Mouse (Mus musculus): ENCODE results near the gene Senp3.

Senp3 gene

DNA sequence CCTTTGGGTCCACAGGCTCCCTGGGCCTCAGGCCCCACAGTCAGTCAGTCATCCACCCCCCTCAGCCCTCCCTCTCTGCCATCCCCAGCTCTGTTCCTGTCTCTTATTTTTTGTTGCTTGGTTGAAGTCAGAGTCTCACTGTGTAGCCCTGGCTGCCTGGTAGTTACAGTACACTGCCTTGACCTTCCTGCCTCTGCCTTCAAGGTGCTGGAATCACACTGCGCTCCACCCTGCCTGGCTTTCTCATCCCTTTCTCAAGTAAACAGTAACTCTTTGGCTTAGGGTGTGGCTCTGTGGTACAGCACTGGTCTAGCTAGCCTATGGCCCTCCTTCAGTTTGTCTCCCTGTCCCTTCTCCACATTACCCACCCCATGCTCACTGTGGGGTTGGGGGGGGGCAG is 8.0 kb upstream of the Senp3 start:
- TF ChIP-seq POU5F1 (IDR thresholded peaks at IDR 0.05; ENCODE audit: borderline replicate concordance, low read length) (no peak), CTCF (conservative IDR thresholded peaks at IDR 0.05; ENCODE audit: low read length) (no peak), NANOG (IDR thresholded peaks at IDR 0.05; ENCODE audit: borderline replicate concordance, low read length) (no peak)
- Histone ChIP-seq H3K9me3 (ENCODE audit: low read length) (no peaks in the 10 kb centered on the region), H3K4me3 (replicated peaks; ENCODE audit: low read length) (peak overlapping the region; percentile 53), H3K36me3 (ENCODE audit: insufficient read depth, low read length) (peaks cover 43% of the 10 kb centered on the region), H3K27me3 (ENCODE audit: insufficient read depth, low read length) (no peaks in the 10 kb centered on the region), H3K4me1 (replicated peaks; ENCODE audit: low read depth, low read length) (peaks cover 99% of the 10 kb centered on the region)

DNA sequence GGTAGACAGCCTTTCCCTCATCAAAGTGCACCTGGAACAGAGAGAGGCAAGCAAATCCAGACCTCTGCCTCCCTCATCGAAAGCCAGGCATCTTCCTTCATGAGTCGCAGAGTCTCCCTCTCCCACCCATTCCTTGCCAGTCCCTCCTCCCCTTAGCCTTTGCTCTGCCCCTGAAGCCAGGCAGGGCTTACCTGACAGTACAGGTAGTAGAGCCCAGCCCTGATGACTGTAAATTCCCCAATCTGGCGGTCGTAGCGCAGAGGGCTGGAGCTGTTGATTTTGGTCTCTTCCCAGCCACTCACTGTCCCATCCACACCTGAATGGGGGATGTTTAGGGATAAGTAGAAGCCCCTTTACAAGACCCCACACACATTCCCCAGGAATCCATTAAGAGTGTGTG is 5.2 kb upstream of the Senp3 start:
- Histone ChIP-seq H3K9me3 (ENCODE audit: low read length) (no peaks in the 10 kb centered on the region), H3K4me3 (replicated peaks; ENCODE audit: low read length) (peak overlapping the region; percentile 95), H3K4me1 (replicated peaks; ENCODE audit: low read depth, low read length) (peaks cover 96% of the 10 kb centered on the region), H3K27me3 (ENCODE audit: insufficient read depth, low read length) (no peaks in the 10 kb centered on the region), H3K36me3 (ENCODE audit: insufficient read depth, low read length) (peaks cover 48% of the 10 kb centered on the region)
- no peak for TF ChIP-seq POU5F1 (IDR thresholded peaks at IDR 0.05; ENCODE audit: borderline replicate concordance, low read length)
- TF ChIP-seq NANOG (IDR thresholded peaks at IDR 0.05; ENCODE audit: borderline replicate concordance, low read length): no peak
- no peak for TF ChIP-seq CTCF (conservative IDR thresholded peaks at IDR 0.05; ENCODE audit: low read length)

DNA sequence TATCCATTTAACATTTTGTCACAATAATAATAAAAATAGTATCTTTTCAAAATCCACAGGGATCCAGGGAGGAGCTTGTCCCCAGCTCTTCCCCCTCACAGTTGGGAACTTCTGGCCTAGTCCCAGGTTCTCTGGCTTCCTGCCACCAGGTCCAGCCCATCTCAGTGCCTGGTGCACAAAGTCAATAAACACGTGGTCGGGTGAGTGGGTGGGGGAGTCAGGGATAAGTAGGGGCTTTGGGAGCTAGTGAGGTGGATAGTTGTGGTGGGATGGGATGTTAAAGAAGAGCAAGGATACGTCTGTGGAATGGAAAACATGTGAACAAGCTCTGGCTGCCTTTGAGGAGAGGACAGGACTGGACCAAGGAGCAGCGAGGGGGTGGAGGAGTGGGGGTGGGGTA is 4.5 kb upstream of the Senp3 start:
- H3K36me3 ChIP-seq (ENCODE audit: insufficient read depth, low read length): peaks cover 41% of the 10 kb centered on the region
- peak overlapping the region; percentile 95 for H3K4me3 ChIP-seq (replicated peaks; ENCODE audit: low read length)
- no peaks in the 10 kb centered on the region for H3K27me3 ChIP-seq (ENCODE audit: insufficient read depth, low read length)
- no peak for TF ChIP-seq POU5F1 (IDR thresholded peaks at IDR 0.05; ENCODE audit: borderline replicate concordance, low read length)
- no peak for TF ChIP-seq CTCF (conservative IDR thresholded peaks at IDR 0.05; ENCODE audit: low read length)
- TF ChIP-seq NANOG (IDR thresholded peaks at IDR 0.05; ENCODE audit: borderline replicate concordance, low read length): no peak
- no peaks in the 10 kb centered on the region for H3K9me3 ChIP-seq (ENCODE audit: low read length)
- H3K4me1 ChIP-seq (replicated peaks; ENCODE audit: low read depth, low read length): peaks cover 89% of the 10 kb centered on the region

DNA sequence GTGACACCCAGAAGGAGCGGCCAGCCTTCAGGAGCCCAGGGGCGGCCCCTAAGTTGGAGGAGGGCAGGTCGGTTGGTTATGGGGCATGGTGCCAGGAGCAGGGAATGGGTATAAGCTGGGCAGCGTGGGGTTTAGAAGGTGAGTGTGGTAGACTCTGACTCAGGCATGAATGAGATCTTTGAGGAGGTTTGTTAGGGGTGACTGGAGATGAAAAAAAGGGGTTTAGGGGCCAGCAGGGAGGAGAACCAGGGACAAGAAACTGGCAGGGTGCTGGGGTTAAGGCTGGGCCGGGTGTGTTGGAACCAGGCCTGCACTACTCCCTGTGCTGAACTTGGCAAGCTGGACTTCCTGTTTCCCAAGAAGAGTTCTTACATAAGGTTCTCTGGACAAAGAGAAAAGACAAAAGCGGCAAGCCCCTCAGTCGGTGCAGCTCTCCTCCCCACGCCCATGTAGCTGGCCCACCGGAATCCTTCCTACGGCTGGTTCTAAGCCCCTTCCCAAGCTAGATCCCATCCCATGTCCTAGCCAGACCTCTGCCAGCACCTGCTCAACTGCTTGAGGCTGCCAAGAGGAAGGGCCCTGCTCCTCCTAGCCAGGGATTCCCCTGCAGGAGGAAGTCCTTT is 3.8 kb upstream of the Senp3 start, which contains the start of gene Tnfsf13:
TSS of gene Tnfsf13 (minus strand) at position 259 of the 623 bp plus-strand sequence.
- H3K4me1 ChIP-seq (replicated peaks; ENCODE audit: low read depth, low read length): peaks cover 86% of the 10 kb centered on the region
- H3K36me3 ChIP-seq (ENCODE audit: insufficient read depth, low read length): peaks cover 34% of the 10 kb centered on the region
- H3K4me3 ChIP-seq (replicated peaks; ENCODE audit: low read length): peak within 1 kb of the TSS; percentile 95
- H3K27me3 ChIP-seq (ENCODE audit: insufficient read depth, low read length): no peaks in the 10 kb centered on the region
- TF ChIP-seq NANOG (IDR thresholded peaks at IDR 0.05; ENCODE audit: borderline replicate concordance, low read length) (no peak), CTCF (conservative IDR thresholded peaks at IDR 0.05; ENCODE audit: low read length) (no peak), POU5F1 (IDR thresholded peaks at IDR 0.05; ENCODE audit: borderline replicate concordance, low read length) (no peak)
- no peaks in the 10 kb centered on the region for H3K9me3 ChIP-seq (ENCODE audit: low read length)

DNA sequence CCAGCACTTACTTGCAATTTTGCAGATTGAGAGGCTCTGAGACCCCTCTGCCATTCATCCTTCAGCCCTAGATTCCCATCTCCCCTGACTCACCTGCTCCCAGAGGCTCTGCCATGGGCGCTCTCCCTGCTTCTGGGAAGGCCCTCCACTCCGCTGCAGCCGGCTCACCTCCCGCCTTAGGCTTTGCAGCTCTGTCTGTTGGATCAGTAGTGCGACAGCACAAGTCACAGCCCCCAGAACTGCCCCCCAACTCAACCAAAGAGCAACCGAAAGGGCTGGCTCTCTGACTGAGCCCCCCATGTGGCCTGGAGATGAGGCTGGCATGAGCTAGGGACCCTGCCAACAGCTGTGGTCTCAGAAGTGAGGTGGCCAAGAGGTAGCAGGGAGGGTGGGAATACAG is 3.1 kb upstream of the Senp3 start:
- peaks cover 39% of the 10 kb centered on the region for H3K36me3 ChIP-seq (ENCODE audit: insufficient read depth, low read length)
- no peak for TF ChIP-seq NANOG (IDR thresholded peaks at IDR 0.05; ENCODE audit: borderline replicate concordance, low read length)
- TF ChIP-seq CTCF (conservative IDR thresholded peaks at IDR 0.05; ENCODE audit: low read length): no peak
- TF ChIP-seq POU5F1 (IDR thresholded peaks at IDR 0.05; ENCODE audit: borderline replicate concordance, low read length): no peak
- peaks cover 86% of the 10 kb centered on the region for H3K4me1 ChIP-seq (replicated peaks; ENCODE audit: low read depth, low read length)
- no peaks in the 10 kb centered on the region for H3K27me3 ChIP-seq (ENCODE audit: insufficient read depth, low read length)
- no peaks in the 10 kb centered on the region for H3K9me3 ChIP-seq (ENCODE audit: low read length)
- peak overlapping the region; percentile 95 for H3K4me3 ChIP-seq (replicated peaks; ENCODE audit: low read length)

DNA sequence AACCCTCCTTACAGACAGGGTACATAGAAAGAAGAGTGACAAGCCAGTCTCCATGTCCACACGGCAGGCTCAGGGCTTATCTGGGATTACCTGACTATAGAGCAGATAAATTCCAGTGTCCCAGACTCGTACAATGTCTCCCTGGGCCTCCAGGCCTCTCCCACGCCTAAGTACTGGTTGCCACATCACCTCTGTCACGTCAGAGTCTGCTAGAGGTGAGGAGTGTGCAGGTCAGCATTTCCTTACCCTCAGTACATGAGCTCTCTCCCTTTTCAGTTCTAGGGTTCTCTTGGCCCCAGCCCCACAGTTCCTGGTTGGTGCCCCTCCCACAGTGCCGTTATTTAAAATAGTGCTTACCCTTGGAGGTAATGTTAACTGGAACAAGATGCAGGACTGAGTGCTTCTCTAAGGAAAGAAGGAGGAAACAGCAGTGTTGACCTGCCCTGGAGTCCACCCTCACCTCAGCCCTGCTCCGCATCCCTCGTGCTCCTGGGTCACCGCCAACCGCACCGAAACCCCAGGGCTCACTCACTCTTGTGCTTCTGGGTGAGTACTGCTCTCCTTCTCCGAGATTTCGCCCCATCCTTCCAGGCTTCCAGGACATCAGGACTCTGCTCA is 2.4 kb upstream of the Senp3 start:
- TF ChIP-seq CTCF (conservative IDR thresholded peaks at IDR 0.05; ENCODE audit: low read length) (no peak), NANOG (IDR thresholded peaks at IDR 0.05; ENCODE audit: borderline replicate concordance, low read length) (no peak), POU5F1 (IDR thresholded peaks at IDR 0.05; ENCODE audit: borderline replicate concordance, low read length) (no peak)
- Histone ChIP-seq H3K36me3 (ENCODE audit: insufficient read depth, low read length) (peaks cover 45% of the 10 kb centered on the region), H3K4me1 (replicated peaks; ENCODE audit: low read depth, low read length) (peaks cover 87% of the 10 kb centered on the region), H3K4me3 (replicated peaks; ENCODE audit: low read length) (peak overlapping the region; percentile 95), H3K27me3 (ENCODE audit: insufficient read depth, low read length) (no peaks in the 10 kb centered on the region), H3K9me3 (ENCODE audit: low read length) (no peaks in the 10 kb centered on the region)

DNA sequence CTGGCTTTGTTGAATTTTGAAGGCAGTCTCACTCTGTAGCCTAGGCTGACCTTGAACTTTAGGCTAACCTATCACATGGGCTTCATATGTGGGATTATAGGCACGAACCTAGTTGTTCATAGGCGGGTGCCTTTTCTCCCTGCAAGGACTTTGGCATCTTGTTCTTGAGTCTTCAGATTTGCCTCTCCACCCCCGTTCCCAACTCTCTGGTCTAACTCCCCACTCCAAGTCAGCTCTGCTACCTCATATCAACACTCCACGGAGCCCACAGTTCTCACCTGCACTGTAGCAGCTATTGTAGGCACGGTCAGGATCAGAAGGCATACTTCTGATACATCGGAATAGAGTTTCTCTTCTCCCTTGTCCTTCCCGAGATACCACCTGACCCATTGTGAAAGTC is 1.7 kb upstream of the Senp3 start:
- Histone ChIP-seq H3K27me3 (ENCODE audit: insufficient read depth, low read length) (no peaks in the 10 kb centered on the region), H3K9me3 (ENCODE audit: low read length) (no peaks in the 10 kb centered on the region), H3K36me3 (ENCODE audit: insufficient read depth, low read length) (peaks cover 52% of the 10 kb centered on the region), H3K4me3 (replicated peaks; ENCODE audit: low read length) (peak overlapping the region; percentile 95; the same call in 1 of the 2 replicates), H3K4me1 (replicated peaks; ENCODE audit: low read depth, low read length) (peaks cover 86% of the 10 kb centered on the region)
- no peak for TF ChIP-seq CTCF (conservative IDR thresholded peaks at IDR 0.05; ENCODE audit: low read length)

DNA sequence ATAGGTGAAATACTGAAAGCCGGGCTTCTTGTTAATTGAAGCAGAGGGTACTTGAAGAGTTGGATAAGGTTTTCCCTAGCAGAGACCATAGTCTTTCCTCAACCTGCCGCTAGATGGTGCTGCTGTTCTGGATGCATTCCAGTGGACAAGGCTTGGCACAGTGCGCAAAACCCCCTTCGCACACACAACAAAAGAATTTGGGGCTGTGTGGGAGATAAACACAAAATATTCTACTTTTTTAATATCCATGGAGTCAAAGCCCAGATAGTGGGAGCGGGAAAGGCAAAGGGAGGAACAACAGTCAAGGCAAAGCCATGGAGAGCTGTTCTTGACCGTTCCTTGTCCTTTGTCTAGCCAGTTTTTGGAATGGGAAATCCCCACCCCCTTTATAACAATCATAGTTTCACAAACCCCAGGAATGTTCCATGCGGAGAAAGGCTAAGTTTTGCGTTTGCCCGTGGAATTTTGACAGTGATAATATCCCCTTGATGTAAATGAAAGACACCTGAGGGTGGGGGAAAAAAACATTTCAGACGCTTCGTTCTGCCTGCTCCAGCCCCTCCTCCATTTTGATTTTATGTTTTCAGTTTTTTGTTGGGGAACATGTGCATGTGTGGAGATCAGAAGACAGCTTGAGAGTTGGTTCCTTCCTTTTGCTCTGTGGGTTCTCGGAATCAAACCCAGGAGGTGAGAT is 1.1 kb upstream of the Senp3 start:
- H3K9me3 ChIP-seq (ENCODE audit: low read length): no peaks in the 10 kb centered on the region
- H3K27me3 ChIP-seq (ENCODE audit: insufficient read depth, low read length): no peaks in the 10 kb centered on the region
- H3K4me3 ChIP-seq (replicated peaks; ENCODE audit: low read length): peak overlapping the region; percentile 95
- H3K4me1 ChIP-seq (replicated peaks; ENCODE audit: low read depth, low read length): peaks cover 86% of the 10 kb centered on the region
- H3K36me3 ChIP-seq (ENCODE audit: insufficient read depth, low read length): peaks cover 53% of the 10 kb centered on the region
- TF ChIP-seq CTCF (conservative IDR thresholded peaks at IDR 0.05; ENCODE audit: low read length) (peak; percentile 89), POU5F1 (IDR thresholded peaks at IDR 0.05; ENCODE audit: borderline replicate concordance, low read length) (no peak)
